Mouse (Mus musculus) MEL (cell line): ENCODE measurements at regions not wholly inside any gene's neighbourhood (a gene's known extent, or its start where the extent isn't known, plus 50 kb on each side); places are given as distances from the start of the nearest gene placed in this dataset.

Experiments used
- DNase-seq: peaks from one replicate; pipeline ENCODE4 v3.0.0; 2011; ENCODE audit warnings: low read depth, low spot score
- H3K27ac ChIP-seq: 2 replicates; pipeline ENCODE4 v1.5.1; 2012; ENCODE audit warnings: low read depth, mild to moderate bottlenecking, control low read depth, low read length, moderate library complexity; ENCODE audit not compliant: control insufficient read depth
- H3K27me3 ChIP-seq, 2 experiments: fragments of 150-350 bp in 1 of 2; sonication (generic) in 1 of 2; 2 replicates each; pipeline ENCODE4 v1.6.1; 2012; ENCODE audit warnings: low read length in 2 of 2, mild to moderate bottlenecking in 2 of 2, improper control_type of control experiment in 1 of 2, moderate library complexity in 1 of 2; ENCODE audit not compliant: insufficient read depth in 2 of 2, control insufficient read depth in 1 of 2
- H3K36me3 ChIP-seq, 2 experiments: 2 replicates each; pipeline ENCODE4 v1.6.1; 2012 to 2014; ENCODE audit warnings: low read length in 2 of 2, improper control_type of control experiment in 1 of 2, inconsistent platforms in 1 of 2, mild to moderate bottlenecking in 1 of 2; ENCODE audit not compliant: insufficient read depth in 2 of 2, control insufficient read depth in 1 of 2
- H3K4me1 ChIP-seq, 2 experiments: fragments of 150-350 bp in 1 of 2; sonication (generic) in 1 of 2; 2 replicates each; pipeline ENCODE4 v1.6.1; 2012; ENCODE audit warnings: low read length in 2 of 2, improper control_type of control experiment in 1 of 2, mild to moderate bottlenecking in 1 of 2; ENCODE audit not compliant: insufficient read depth in 2 of 2, control insufficient read depth in 1 of 2
- H3K4me3 ChIP-seq, 2 experiments: fragments of 150-350 bp in 1 of 2; sonication (generic) in 1 of 2; 2 replicates each; pipeline ENCODE4 v1.5.1; 2012; ENCODE audit warnings: low read depth in 2 of 2, low read length in 2 of 2, mild to moderate bottlenecking in 2 of 2, moderate library complexity in 2 of 2, control low read depth in 1 of 2, improper control_type of control experiment in 1 of 2; ENCODE audit not compliant: control insufficient read depth in 1 of 2, insufficient read depth in 1 of 2
- H3K79me2 ChIP-seq: 2 replicates; pipeline ENCODE4 v1.6.1; 2012; ENCODE audit warnings: mild to moderate bottlenecking, low read length, moderate library complexity; ENCODE audit not compliant: control insufficient read depth, poor library complexity, insufficient read depth
- H3K9ac ChIP-seq: 2 replicates; pipeline ENCODE4 v1.6.1; 2012; ENCODE audit warnings: low read depth, mild to moderate bottlenecking, control low read depth, low read length, moderate library complexity; ENCODE audit not compliant: control insufficient read depth, poor library complexity, severe bottlenecking
- H3K9me3 ChIP-seq: fragments of 150-350 bp; sonication (generic); replicated peaks from 2 replicates; pipeline ENCODE4 v1.6.1; 2012; ENCODE audit warnings: mild to moderate bottlenecking, low read length, improper control_type of control experiment, moderate library complexity; ENCODE audit not compliant: insufficient read depth
- BHLHE40 ChIP-seq: IDR thresholded peaks from 2 replicates; pipeline ENCODE4 v1.6.1; 2012; ENCODE audit warnings: low read depth, mild to moderate bottlenecking, inconsistent platforms, low read length, improper control_type of control experiment, borderline replicate concordance
- CTCF ChIP-seq, 3 experiments: IDR thresholded peaks in 2 of 3; conservative IDR thresholded peaks in 1 of 3; 2 replicates each; pipeline ENCODE4 v1.5.1; 2011 to 2012; ENCODE audit warnings: low read length in 3 of 3, low read depth in 2 of 3, mild to moderate bottlenecking in 2 of 3, improper control_type of control experiment in 1 of 3, inconsistent platforms in 1 of 3, mixed read lengths in 1 of 3, moderate library complexity in 1 of 3; ENCODE audit not compliant: control insufficient read depth in 1 of 3, insufficient read depth in 1 of 3, poor library complexity in 1 of 3, severe bottlenecking in 1 of 3
- ETS1 ChIP-seq: IDR thresholded peaks from 2 replicates; pipeline ENCODE4 v1.6.1; 2012; ENCODE audit warnings: low read depth, mild to moderate bottlenecking, inconsistent platforms, low read length, improper control_type of control experiment, moderate library complexity
- GATA1 ChIP-seq: IDR thresholded peaks from 2 replicates; pipeline ENCODE4 v1.6.1; 2011; ENCODE audit warnings: low read depth, low read length, improper control_type of control experiment
- HCFC1 ChIP-seq: IDR thresholded peaks from 2 replicates; pipeline ENCODE4 v1.6.1; 2012; ENCODE audit warnings: low read depth, mild to moderate bottlenecking, inconsistent platforms, low read length, improper control_type of control experiment, moderate library complexity
- JUND ChIP-seq: IDR thresholded peaks from 2 replicates; pipeline ENCODE4 v1.6.1; 2011; ENCODE audit warnings: low read depth, mild to moderate bottlenecking, improper control_type of control experiment, low read length
- MAFK ChIP-seq: IDR thresholded peaks from 2 replicates; pipeline ENCODE4 v1.6.1; 2011; ENCODE audit warnings: low read depth, mild to moderate bottlenecking, low read length, improper control_type of control experiment, borderline replicate concordance
- MAX ChIP-seq: IDR thresholded peaks from 2 replicates; pipeline ENCODE4 v1.6.1; 2011; ENCODE audit warnings: low read length, improper control_type of control experiment
- MAZ ChIP-seq: IDR thresholded peaks from 2 replicates; pipeline ENCODE4 v1.6.1; 2012; ENCODE audit warnings: low read depth, mild to moderate bottlenecking, inconsistent platforms, low read length, improper control_type of control experiment
- MYC ChIP-seq: IDR thresholded peaks from 2 replicates; pipeline ENCODE4 v1.6.1; 2011; ENCODE audit warnings: low read depth, mild to moderate bottlenecking, low read length, improper control_type of control experiment, moderate library complexity
- NELFE ChIP-seq: IDR thresholded peaks from 2 replicates; pipeline ENCODE4 v1.6.1; 2011; ENCODE audit warnings: low read depth, low read length, improper control_type of control experiment
- NRF1 ChIP-seq: IDR thresholded peaks from 2 replicates; pipeline ENCODE4 v1.6.1; 2014; ENCODE audit warnings: low read depth, mild to moderate bottlenecking, inconsistent platforms, low read length, improper control_type of control experiment, moderate library complexity; ENCODE audit not compliant: poor library complexity, insufficient read depth, severe bottlenecking
- RCOR1 ChIP-seq: IDR thresholded peaks from 2 replicates; pipeline ENCODE4 v1.6.1; 2012; ENCODE audit warnings: low read depth, mild to moderate bottlenecking, inconsistent platforms, low read length, improper control_type of control experiment
- TAL1 ChIP-seq: IDR thresholded peaks from 2 replicates; pipeline ENCODE4 v1.6.1; 2012; ENCODE audit warnings: mild to moderate bottlenecking, inconsistent platforms, low read length, moderate library complexity, mixed read lengths
- TBP ChIP-seq: IDR thresholded peaks from 2 replicates; pipeline ENCODE4 v1.8.0; 2011; ENCODE audit warnings: low read depth, low read length, improper control_type of control experiment
- UBTF ChIP-seq: IDR thresholded peaks from 2 replicates; pipeline ENCODE4 v1.6.1; 2012; ENCODE audit warnings: low read depth, mild to moderate bottlenecking, inconsistent platforms, low read length, improper control_type of control experiment, moderate library complexity, borderline replicate concordance; ENCODE audit not compliant: insufficient read depth
- USF1 ChIP-seq: IDR thresholded peaks from 2 replicates; pipeline ENCODE4 v1.6.1; 2014; ENCODE audit warnings: low read depth, mild to moderate bottlenecking, inconsistent platforms, low read length, improper control_type of control experiment, moderate library complexity
- ZNF384 ChIP-seq: IDR thresholded peaks from 2 replicates; pipeline ENCODE4 v1.6.1; 2012; ENCODE audit warnings: low read depth, mild to moderate bottlenecking, inconsistent platforms, low read length, improper control_type of control experiment

GRCm38 (mm10) chr1:101524447-101524846 lies 1751.9 kb downstream of the Cntnap5b start:
- no peak for DNase-seq
- no peak overlapping the region for H3K4me3 ChIP-seq
- H3K27ac ChIP-seq = no peak overlapping the region
- TF ChIP-seq USF1 (no peak), MYC (no peak), MAX (no peak), RCOR1 (no peak), MAFK (no peak), UBTF (no peak), NELFE (no peak), MAZ (no peak)
- H3K4me1 ChIP-seq = no peaks in the 10 kb centered on the region
- H3K36me3 ChIP-seq = no peaks in the 10 kb centered on the region
- H3K9ac ChIP-seq = no peak overlapping the region
- H3K27me3 ChIP-seq = no peaks in the 10 kb centered on the region
- no peaks in the 10 kb centered on the region for H3K9me3 ChIP-seq
- no peaks in the 10 kb centered on the region for H3K79me2 ChIP-seq

DNA sequence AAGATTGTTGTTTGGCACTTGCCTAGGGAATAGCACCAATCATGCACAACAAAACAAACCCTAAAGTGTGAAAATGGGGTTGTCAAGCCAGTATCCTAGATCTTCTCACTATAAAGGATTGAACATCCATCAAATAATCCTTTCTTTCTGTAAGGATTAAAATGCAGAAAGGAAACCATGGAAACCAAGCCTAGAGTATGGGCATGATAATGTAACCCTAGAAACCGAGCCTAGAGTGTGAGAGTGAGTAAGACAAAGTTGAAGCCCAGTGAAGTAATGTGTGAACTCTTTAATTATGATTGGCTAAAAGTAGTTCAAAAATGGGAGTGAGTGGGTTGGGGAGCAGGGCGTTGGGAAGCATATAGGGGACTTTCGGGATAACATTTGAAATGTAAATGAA lies 1757.4 kb downstream of the Cntnap5b start:
- no peak overlapping the region for H3K27ac ChIP-seq
- H3K79me2 ChIP-seq = no peaks in the 10 kb centered on the region
- no peaks in the 10 kb centered on the region for H3K36me3 ChIP-seq
- H3K27me3 ChIP-seq = no peaks in the 10 kb centered on the region
- TF ChIP-seq HCFC1 (no peak), TBP (no peak), TAL1 (no peak), CTCF (IDR thresholded peaks at IDR 0.05 in 2 of 3, conservative IDR thresholded peaks at IDR 0.05 in 1 of 3; ENCODE audit: control insufficient read depth in 1 of 3, insufficient read depth in 1 of 3, low read depth in 2 of 3, low read length in 3 of 3, poor library complexity in 1 of 3, severe bottlenecking in 1 of 3) (no peak), JUND (no peak), BHLHE40 (no peak), ETS1 (no peak), GATA1 (no peak), ZNF384 (no peak), NRF1 (no peak)
- no peak for DNase-seq
- H3K9me3 ChIP-seq = no peaks in the 10 kb centered on the region
- no peak overlapping the region for H3K9ac ChIP-seq
- no peaks in the 10 kb centered on the region for H3K4me1 ChIP-seq
- H3K4me3 ChIP-seq = no peak overlapping the region
